Mouse (Mus musculus) midbrain, embryonic 12.5 days (tissue): ENCODE measurements around the gene Dcst2. TPM values are rescaled to one million over a fixed set of nuclear protein-coding genes. Genes with fewer than 3 reads are reported as not detected.

Experiments used
- ATAC-seq: fragments of 200-750 bp; cut with Nextera tagmentation; 2 replicates; pipeline ENCODE4 v1.8.0; 2017; ENCODE audit warnings: low read depth, moderate TSS enrichment, moderate library complexity; ENCODE audit not compliant: low FRiP score
- H3K27ac ChIP-seq: fragments of 300-500 bp; sonication (generic); replicated peaks from 2 replicates; pipeline ENCODE4 v1.5.1; 2016; ENCODE audit warnings: mild to moderate bottlenecking
- H3K27me3 ChIP-seq: fragments of 300-500 bp; sonication (generic); 2 replicates; pipeline ENCODE4 v1.6.1; 2016; ENCODE audit warnings: mild to moderate bottlenecking
- H3K36me3 ChIP-seq: fragments of 300-500 bp; sonication (generic); 2 replicates; pipeline ENCODE4 v1.6.1; 2016
- H3K4me1 ChIP-seq: fragments of 300-500 bp; sonication (generic); 2 replicates; pipeline ENCODE4 v1.6.1; 2016
- H3K4me2 ChIP-seq: fragments of 300-500 bp; sonication (generic); replicated peaks from 2 replicates; pipeline ENCODE4 v1.6.1; 2016; ENCODE audit warnings: mild to moderate bottlenecking, moderate library complexity
- H3K4me3 ChIP-seq: fragments of 300-500 bp; sonication (generic); 2 replicates; pipeline ENCODE4 v1.5.1; 2016; ENCODE audit warnings: mild to moderate bottlenecking
- H3K9ac ChIP-seq: fragments of 300-500 bp; sonication (generic); replicated peaks from 2 replicates; pipeline ENCODE4 v1.6.1; 2016; ENCODE audit warnings: mild to moderate bottlenecking, moderate library complexity
- H3K9me3 ChIP-seq: fragments of 300-500 bp; sonication (generic); 2 replicates; pipeline ENCODE4 v1.6.1; 2016; ENCODE audit warnings: mild to moderate bottlenecking
- WGBS: fragments of 180-500 bp; shearing (Covaris S2); methylation state at CpG from one replicate; pipeline ENCODE4 v1.1.7; 2016; 5-methylcytosine and 5-hydroxymethylcytosine counted together
- polyA plus RNA-seq: library from polyadenylated mRNA; unstranded; fragments of >200 nt; fragmentation: Nextera tagmentation; extraction: Ambion mirVana; gene quantifications from 2 replicates; pipeline ENCODE4 v1.2.1, GENCODE M21; 2016

The Dcst2 gene
- polyA plus RNA-seq, 1 experiment from 2014 or later, result 0.22 TPM

GRCm38 (mm10) chr3:89421002-89421774 is 59.4 kb downstream of the Dcst2 start:
- Histone ChIP-seq H3K4me1 (peaks cover 42% of the 10 kb centered on the region), H3K4me3 (peak overlapping the region; percentile 35), H3K27ac (0 out of 2 replicates have a peak overlapping the region, but pooled peaks have one; percentile 26), H3K27me3 (no peaks in the 10 kb centered on the region), H3K36me3 (peaks cover 13% of the 10 kb centered on the region), H3K4me2 (peak overlapping the region; percentile 48), H3K9me3 (no peaks in the 10 kb centered on the region), H3K9ac (peak overlapping the region; percentile 54; the same call in 1 of the 2 replicates)
- peak; percentile 21; the same call in 1 of the 2 replicates for ATAC-seq
- 2% methylated on average over 11 of the region's 11 CpGs for WGBS

- H3K4me3 ChIP-seq, result peak overlapping the region; percentile 35
- peak overlapping the region; percentile 54 for H3K9ac ChIP-seq
- peak overlapping the region; percentile 48 for H3K4me2 ChIP-seq
- 7% methylated on average over 22 of the region's 22 CpGs for WGBS
- ATAC-seq, result no peak
- peaks cover 11% of the 10 kb centered on the region for H3K36me3 ChIP-seq
- no peaks in the 10 kb centered on the region for H3K9me3 ChIP-seq
- peaks cover 38% of the 10 kb centered on the region for H3K4me1 ChIP-seq
- no peaks in the 10 kb centered on the region for H3K27me3 ChIP-seq
- H3K27ac ChIP-seq, result 0 out of 2 replicates have a peak overlapping the region, but pooled peaks have one; percentile 26
These were observed 60.2 kb downstream of the Dcst2 start for GRCm38 (mm10) chr3:89421810-89422473.

- Histone ChIP-seq H3K9ac (peak overlapping the region; percentile 54; the same call in 1 of the 2 replicates), H3K27ac (no peak overlapping the region), H3K36me3 (peaks cover 18% of the 10 kb centered on the region), H3K9me3 (no peaks in the 10 kb centered on the region), H3K4me3 (peak overlapping the region; percentile 35), H3K4me1 (peaks cover 32% of the 10 kb centered on the region), H3K4me2 (peak overlapping the region; percentile 48), H3K27me3 (no peaks in the 10 kb centered on the region)
- no peak for ATAC-seq
- WGBS, result 77% methylated on average over 6 of the region's 6 CpGs
These were observed 60.9 kb downstream of the Dcst2 start for GRCm38 (mm10) chr3:89422556-89423205.

- no peak overlapping the region for H3K4me3 ChIP-seq
- ATAC-seq, result no peak
- H3K4me2 ChIP-seq, result no peak overlapping the region
- peaks cover 18% of the 10 kb centered on the region for H3K36me3 ChIP-seq
- H3K4me1 ChIP-seq, result peaks cover 28% of the 10 kb centered on the region
- no peak overlapping the region for H3K9ac ChIP-seq
- no peaks in the 10 kb centered on the region for H3K9me3 ChIP-seq
- no peak overlapping the region for H3K27ac ChIP-seq
- 98% methylated on average over 5 of the region's 5 CpGs for WGBS
- H3K27me3 ChIP-seq, result no peaks in the 10 kb centered on the region
These were observed 62.8 kb downstream of the Dcst2 start for GRCm38 (mm10) chr3:89424416-89425140.

- Histone ChIP-seq H3K27ac (no peak overlapping the region), H3K9ac (no peak overlapping the region), H3K27me3 (no peaks in the 10 kb centered on the region), H3K4me1 (peaks cover 22% of the 10 kb centered on the region), H3K4me2 (no peak overlapping the region), H3K36me3 (peaks cover 18% of the 10 kb centered on the region), H3K4me3 (no peak overlapping the region), H3K9me3 (no peaks in the 10 kb centered on the region)
- WGBS, result 90% methylated on average over 5 of the region's 5 CpGs
- no peak for ATAC-seq
These were observed 63.4 kb downstream of the Dcst2 start for GRCm38 (mm10) chr3:89425141-89425525.

GRCm38 (mm10) chr3:89425876-89426275 is 64.1 kb downstream of the Dcst2 start:
- no peak overlapping the region for H3K4me2 ChIP-seq
- no peak overlapping the region for H3K4me3 ChIP-seq
- H3K27ac ChIP-seq, result no peak overlapping the region
- ATAC-seq, result no peak
- H3K27me3 ChIP-seq, result no peaks in the 10 kb centered on the region
- H3K36me3 ChIP-seq, result peaks cover 18% of the 10 kb centered on the region
- H3K4me1 ChIP-seq, result peaks cover 20% of the 10 kb centered on the region
- no peaks in the 10 kb centered on the region for H3K9me3 ChIP-seq
- H3K9ac ChIP-seq, result no peak overlapping the region
- WGBS, result 87% methylated on average over 4 of the region's 4 CpGs

Other genes with a start within 250 kb of the Dcst2 start
- gene Pklr, start 225.8 kb upstream of the Dcst2 start, polyA plus RNA-seq, result 0.26 and 0.33 TPM in 2 replicates
- 17.1 and 22.0 TPM in 2 replicates for gene Hcn3, start 201.8 kb upstream of the Dcst2 start, polyA plus RNA-seq
- 42.3 and 46.5 TPM in 2 replicates for gene Clk2, start 197.2 kb upstream of the Dcst2 start, polyA plus RNA-seq
- gene Scamp3, start 184.5 kb upstream of the Dcst2 start, polyA plus RNA-seq, result 94.2 and 97.1 TPM in 2 replicates
- gene Fam189b, start 178.8 kb upstream of the Dcst2 start, polyA plus RNA-seq, result 29.5 and 30.3 TPM in 2 replicates
- 42.4 and 45.8 TPM in 2 replicates for gene Gba, start 159.0 kb upstream of the Dcst2 start, polyA plus RNA-seq
- 105 and 107 TPM in 2 replicates for gene Thbs3, start 146.8 kb upstream of the Dcst2 start, polyA plus RNA-seq
- 183 and 185 TPM in 2 replicates for gene Mtx1, start 134.9 kb upstream of the Dcst2 start, polyA plus RNA-seq
- gene Muc1, start 132.9 kb upstream of the Dcst2 start, polyA plus RNA-seq, result 3.8 and 5.2 TPM in 2 replicates
- 253 and 255 TPM in 2 replicates for gene Krtcap2, start 116.0 kb upstream of the Dcst2 start, polyA plus RNA-seq
- 25.1 and 25.5 TPM in 2 replicates for gene Trim46, start 115.7 kb upstream of the Dcst2 start, polyA plus RNA-seq
- 72.2 and 76.1 TPM in 2 replicates for gene Dpm3, start 102.6 kb upstream of the Dcst2 start, polyA plus RNA-seq
- 38.1 and 39.6 TPM in 2 replicates for gene Slc50a1, start 91.4 kb upstream of the Dcst2 start, polyA plus RNA-seq
- 9.5 and 11.0 TPM in 2 replicates for gene Efna1, start 80.8 kb upstream of the Dcst2 start, polyA plus RNA-seq
- 10.7 and 11.1 TPM in 2 replicates for gene Efna3, start 39.0 kb upstream of the Dcst2 start, polyA plus RNA-seq
- gene Efna4, start 23.9 kb upstream of the Dcst2 start, polyA plus RNA-seq, result 16.8 and 17.3 TPM in 2 replicates
- 35.0 and 37.0 TPM in 2 replicates for gene Adam15, start 12.0 kb upstream of the Dcst2 start, polyA plus RNA-seq
- gene Dcst1, start 3.3 kb downstream of the Dcst2 start, polyA plus RNA-seq, result 0.20 and 0.65 TPM in 2 replicates
- gene Zbtb7b, start 32.8 kb downstream of the Dcst2 start, polyA plus RNA-seq, result 0.63 and 0.71 TPM in 2 replicates
- gene Lenep, start 40.8 kb downstream of the Dcst2 start, polyA plus RNA-seq, result 1.1 and 1.5 TPM in 2 replicates
- 34.4 and 34.7 TPM in 2 replicates for gene Flad1, start 49.9 kb downstream of the Dcst2 start, polyA plus RNA-seq
- gene Cks1b, start 56.4 kb downstream of the Dcst2 start, polyA plus RNA-seq, result 291 and 306 TPM in 2 replicates
- 33.0 and 43.5 TPM in 2 replicates for gene Shc1, start 56.5 kb downstream of the Dcst2 start, polyA plus RNA-seq
- gene Pygo2, start 68.2 kb downstream of the Dcst2 start, polyA plus RNA-seq, result 52.5 and 58.3 TPM in 2 replicates
- 16.1 and 17.9 TPM in 2 replicates for gene Pbxip1, start 74.7 kb downstream of the Dcst2 start, polyA plus RNA-seq
- 73.7 and 77.9 TPM in 2 replicates for gene Pmvk, start 92.6 kb downstream of the Dcst2 start, polyA plus RNA-seq
- gene Kcnn3, start 158.2 kb downstream of the Dcst2 start, polyA plus RNA-seq, result 1.8 and 3.0 TPM in 2 replicates